Mouse (Mus musculus): ENCODE data around the gene Galp. TPM values are rescaled to one million over a fixed set of nuclear protein-coding genes. Genes with fewer than 3 reads are reported as not detected.
"Not testable (repeated sequence)": the region's sequence is repeated elsewhere in the genome, so short reads cannot be mapped to it uniquely, and the experiment has no call there.

Gene Galp
- polyA plus RNA-seq, 1 experiment from 2014 or later: not detected

DNA sequence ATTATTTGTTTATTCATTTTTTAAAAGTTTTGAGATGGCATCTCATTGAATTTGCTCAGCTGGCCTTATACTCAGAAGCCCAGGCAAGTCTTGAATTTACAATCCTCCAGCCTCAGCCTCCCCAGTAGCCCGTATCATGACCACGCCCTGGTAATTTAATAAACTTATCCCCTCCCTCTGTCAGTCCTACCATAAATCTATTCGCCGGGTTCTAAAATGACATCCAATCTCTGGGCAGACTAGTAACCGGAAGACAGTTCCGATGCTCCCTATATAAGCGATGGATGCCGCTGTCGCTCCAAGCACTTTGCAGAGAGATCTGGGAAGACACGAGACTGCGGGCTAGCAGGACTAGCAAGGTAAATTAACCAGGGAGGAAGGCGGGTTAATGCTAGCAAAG is 25.1 kb downstream of the Galp start, which contains the start of gene Zscan5b:
Gene Zscan5b (plus strand): TSS at position 301 of the 400 bp plus-strand sequence.
- Histone ChIP-seq H3K4me3 (replicated peaks) (no peak within 1 kb of the TSS), H3K27me3 (no peaks in the 10 kb centered on the region), H3K4me1 (no peaks in the 10 kb centered on the region), H3K9ac (no peak within 1 kb of the TSS), H3K36me3 (no peaks in the 10 kb centered on the region), H3K27ac (no peak within 1 kb of the TSS), H3K4me2 (no peak within 1 kb of the TSS), H3K9me3 (replicated peaks) (0 out of 2 replicates have a peak, but pooled peaks cover 3% of the 10 kb centered on the region)
- ATAC-seq (replicated peaks; ENCODE audit: low FRiP score): no peak
- WGBS: 92% methylated on average over 12 of the region's 12 CpGs

DNA sequence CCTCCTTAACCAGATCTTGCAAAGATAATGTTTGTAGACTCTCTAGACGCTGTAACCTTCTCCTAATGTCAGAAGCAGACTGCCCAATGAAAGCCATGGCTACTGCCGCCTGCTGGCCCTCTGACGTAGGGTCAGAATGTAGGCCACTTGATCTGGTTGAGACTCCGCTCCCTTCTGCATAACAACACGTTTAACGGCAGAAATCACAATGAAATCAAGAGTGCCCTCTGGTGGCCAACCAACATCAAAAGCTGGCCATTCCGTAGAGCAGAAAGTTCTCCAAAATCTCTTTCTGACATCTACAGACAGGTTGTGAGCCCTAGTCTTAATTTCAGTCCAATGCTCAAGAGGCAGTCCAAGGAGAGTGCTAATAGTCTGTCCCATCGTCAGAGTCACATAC is 31.6 kb downstream of the Galp start:
- H3K4me2 ChIP-seq; H3K36me3 ChIP-seq; H3K9me3 ChIP-seq (replicated peaks); ATAC-seq (replicated peaks; ENCODE audit: low FRiP score); H3K9ac ChIP-seq; H3K27ac ChIP-seq; H3K27me3 ChIP-seq; H3K4me1 ChIP-seq; H3K4me3 ChIP-seq (replicated peaks): not testable (repeated sequence)
- WGBS: 59% methylated on average over 8 of the region's 8 CpGs

GRCm38 (mm10) chr7:6239787-6240186 is 42.9 kb downstream of the Galp start:
- 58% methylated on average over 11 of the region's 11 CpGs for WGBS
- ATAC-seq (replicated peaks; ENCODE audit: low FRiP score): no peak
- H3K4me3 ChIP-seq (replicated peaks): no peak overlapping the region

DNA sequence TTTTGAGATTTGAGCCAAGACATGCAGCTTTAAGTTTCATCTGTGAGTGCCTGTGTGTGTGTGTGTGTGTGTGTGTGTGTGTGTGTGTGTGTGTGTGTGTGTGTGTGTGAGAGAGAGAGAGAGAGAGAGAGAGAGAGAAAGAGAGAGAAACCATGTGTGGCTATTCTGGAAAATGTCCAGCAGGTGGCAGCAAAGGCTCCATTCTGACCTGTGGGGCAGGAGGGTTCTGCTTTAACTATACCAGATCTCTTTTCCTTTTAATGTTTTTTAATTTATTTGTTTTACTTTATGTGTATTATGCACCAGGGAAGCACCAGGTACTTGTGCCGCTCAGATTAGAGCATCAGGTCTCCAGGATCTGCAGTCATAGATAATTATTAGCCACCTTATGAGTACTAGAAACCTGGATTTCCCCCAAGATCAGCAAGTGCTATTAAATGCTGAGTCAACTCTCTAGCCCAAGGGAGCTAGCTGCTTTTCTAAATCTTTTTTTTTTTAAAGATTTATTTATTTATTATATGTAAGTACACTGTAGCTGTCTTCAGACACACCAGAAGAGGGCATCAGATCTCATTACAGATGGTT is 44.0 kb downstream of the Galp start:
- ATAC-seq (replicated peaks; ENCODE audit: low FRiP score); H3K36me3 ChIP-seq: not testable (repeated sequence)

More at GRCm38 (mm10) chr7:6239787-6240186, 42.9 kb downstream of the Galp start:
- H3K27me3 ChIP-seq: no peaks in the 10 kb centered on the region
- H3K36me3 ChIP-seq: no peaks in the 10 kb centered on the region
- H3K27ac ChIP-seq: no peak overlapping the region
- no peak overlapping the region for H3K4me2 ChIP-seq
- no peaks in the 10 kb centered on the region for H3K9me3 ChIP-seq (replicated peaks)
- no peak overlapping the region for H3K9ac ChIP-seq
- no peaks in the 10 kb centered on the region for H3K4me1 ChIP-seq

GRCm38 (mm10) chr7:6244361-6245292 is 47.7 kb downstream of the Galp start:
- H3K9me3 ChIP-seq (replicated peaks): no peaks in the 10 kb centered on the region
- no peaks in the 10 kb centered on the region for H3K36me3 ChIP-seq
- ATAC-seq (replicated peaks; ENCODE audit: low FRiP score): no peak
- no peak overlapping the region for H3K27ac ChIP-seq
- 44% methylated on average over 11 of the region's 11 CpGs for WGBS
- H3K4me2 ChIP-seq: no peak overlapping the region
- no peak overlapping the region for H3K4me3 ChIP-seq (replicated peaks)
- H3K4me1 ChIP-seq: no peaks in the 10 kb centered on the region
- no peak overlapping the region for H3K9ac ChIP-seq
- H3K27me3 ChIP-seq: no peaks in the 10 kb centered on the region

More for the DNA sequence above, 44.0 kb downstream of the Galp start:
- H3K4me2 ChIP-seq; H3K4me1 ChIP-seq; H3K4me3 ChIP-seq (replicated peaks); H3K27ac ChIP-seq; H3K9me3 ChIP-seq (replicated peaks); H3K27me3 ChIP-seq; H3K9ac ChIP-seq: not testable (repeated sequence)
- WGBS: 19% methylated on average over 1 of the region's 1 CpGs

DNA sequence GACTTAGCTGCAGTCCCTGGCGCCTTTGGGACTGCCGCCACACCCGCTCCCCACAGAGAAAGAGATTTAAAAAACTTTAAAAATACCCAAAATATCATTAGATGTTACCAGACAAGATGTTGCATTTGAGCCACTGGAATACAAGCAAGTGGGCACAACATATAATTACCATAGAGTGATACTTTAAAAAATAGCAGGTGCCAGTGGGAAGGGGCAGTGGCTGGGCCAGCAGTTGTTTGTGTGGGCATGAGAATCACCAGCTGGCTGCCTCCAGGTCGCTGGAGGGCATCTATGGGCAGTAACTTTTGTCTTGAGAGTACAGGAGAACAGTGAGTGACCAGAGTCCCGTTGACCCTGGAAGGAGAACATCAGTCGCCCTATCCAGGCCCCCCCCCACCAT is 55.5 kb downstream of the Galp start, which contains the start of gene Epp13:
Gene Epp13 (plus strand): TSS at position 301 of the 400 bp plus-strand sequence.
- Histone ChIP-seq H3K4me1 (no peaks in the 10 kb centered on the region), H3K9ac (no peak within 1 kb of the TSS), H3K27ac (no peak within 1 kb of the TSS), H3K4me2 (no peak within 1 kb of the TSS), H3K27me3 (no peaks in the 10 kb centered on the region), H3K9me3 (replicated peaks) (no peaks in the 10 kb centered on the region), H3K36me3 (no peaks in the 10 kb centered on the region), H3K4me3 (replicated peaks) (no peak within 1 kb of the TSS)
- WGBS: 91% methylated on average over 6 of the region's 6 CpGs
- ATAC-seq (replicated peaks; ENCODE audit: low FRiP score): no peak

DNA sequence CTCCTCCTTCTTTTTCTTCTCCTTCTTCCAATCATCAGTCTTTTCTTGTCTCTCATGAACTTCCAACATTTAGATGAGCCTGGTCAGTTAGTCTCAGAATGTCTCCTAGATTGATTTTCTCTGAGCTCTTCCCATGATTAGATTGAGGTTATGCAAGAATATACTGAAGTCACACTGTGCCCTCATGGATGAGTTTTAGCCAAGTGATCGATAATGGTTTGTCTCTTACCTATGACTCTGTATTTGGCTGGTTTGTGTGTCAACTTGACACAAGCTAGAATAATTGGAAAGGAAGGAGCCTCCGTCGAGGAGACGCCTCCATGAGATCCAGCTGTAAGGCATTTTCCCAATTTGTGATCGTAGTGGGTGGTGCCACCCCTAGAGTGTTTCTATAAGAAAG is 57.6 kb downstream of the Galp start:
- 92% methylated on average over 5 of the region's 5 CpGs for WGBS
- no peak for ATAC-seq (replicated peaks; ENCODE audit: low FRiP score)

DNA sequence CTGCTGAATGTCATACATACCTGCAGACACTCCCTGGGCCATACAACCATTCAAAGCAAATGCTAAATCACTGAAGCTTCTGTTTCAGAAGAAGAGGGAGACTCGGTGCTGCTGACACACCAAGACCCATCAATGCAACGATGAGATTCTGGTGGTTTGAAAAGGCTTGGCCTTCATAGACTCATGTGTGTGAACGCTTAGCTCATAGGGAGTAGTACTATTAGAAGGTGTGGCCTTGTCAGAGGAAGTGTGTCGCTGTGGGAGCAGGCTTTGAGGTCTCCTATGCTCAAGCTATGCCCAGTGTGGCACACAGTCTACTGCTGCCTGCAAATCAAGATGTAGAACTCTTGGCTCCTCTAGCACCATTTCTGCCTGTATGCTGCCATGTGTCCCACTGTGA is 60.5 kb downstream of the Galp start:
- Histone ChIP-seq H3K9me3 (replicated peaks) (no peaks in the 10 kb centered on the region), H3K4me2 (no peak overlapping the region), H3K4me3 (replicated peaks) (no peak overlapping the region), H3K27ac (no peak overlapping the region), H3K4me1 (no peaks in the 10 kb centered on the region), H3K27me3 (no peaks in the 10 kb centered on the region), H3K36me3 (no peaks in the 10 kb centered on the region), H3K9ac (no peak overlapping the region)
- WGBS: 82% methylated on average over 4 of the region's 4 CpGs
- ATAC-seq (replicated peaks; ENCODE audit: low FRiP score): no peak

More for the DNA sequence above, 57.6 kb downstream of the Galp start:
- Histone ChIP-seq H3K36me3 (no peaks in the 10 kb centered on the region), H3K9me3 (replicated peaks) (no peaks in the 10 kb centered on the region), H3K27me3 (no peaks in the 10 kb centered on the region), H3K4me1 (no peaks in the 10 kb centered on the region), H3K4me3 (replicated peaks) (no peak overlapping the region), H3K9ac (no peak overlapping the region), H3K27ac (no peak overlapping the region), H3K4me2 (no peak overlapping the region)

- WGBS: 34% methylated on average over 16 of the region's 16 CpGs
- no peak overlapping the region for H3K9ac ChIP-seq
- no peak overlapping the region for H3K4me3 ChIP-seq (replicated peaks)
- H3K36me3 ChIP-seq: no peaks in the 10 kb centered on the region
- no peak for ATAC-seq (replicated peaks; ENCODE audit: low FRiP score)
- H3K4me1 ChIP-seq: no peaks in the 10 kb centered on the region
- H3K9me3 ChIP-seq (replicated peaks): no peaks in the 10 kb centered on the region
- H3K27ac ChIP-seq: no peak overlapping the region
- H3K27me3 ChIP-seq: no peaks in the 10 kb centered on the region
- H3K4me2 ChIP-seq: no peak overlapping the region
Observed at GRCm38 (mm10) chr7:6258232-6259220, 61.6 kb downstream of the Galp start.

DNA sequence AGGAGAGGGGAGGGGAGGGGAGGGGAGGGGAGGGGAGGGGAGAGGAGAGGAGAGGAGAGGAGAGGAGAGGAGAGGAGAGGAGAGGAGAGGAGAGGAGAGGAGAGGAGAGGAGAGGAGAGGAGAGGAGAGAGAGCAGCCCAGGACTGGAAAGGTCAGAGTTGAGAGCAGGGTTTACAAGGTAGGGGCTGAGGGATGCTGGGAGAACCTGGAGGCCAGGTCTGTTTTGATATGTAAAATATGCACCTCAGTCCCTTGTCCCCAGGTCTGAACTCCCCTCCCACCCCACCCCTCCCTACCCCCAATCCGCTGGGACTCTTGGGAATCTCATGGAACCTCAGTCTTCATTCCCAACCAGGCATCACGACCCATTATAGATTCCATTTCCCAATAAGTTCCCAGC is 63.1 kb downstream of the Galp start:
- not testable (repeated sequence) for ATAC-seq (replicated peaks; ENCODE audit: low FRiP score); H3K36me3 ChIP-seq; H3K4me3 ChIP-seq (replicated peaks); H3K9me3 ChIP-seq (replicated peaks); H3K27ac ChIP-seq; H3K4me2 ChIP-seq; H3K4me1 ChIP-seq; H3K27me3 ChIP-seq; H3K9ac ChIP-seq
- 54% methylated on average over 2 of the region's 2 CpGs for WGBS

DNA sequence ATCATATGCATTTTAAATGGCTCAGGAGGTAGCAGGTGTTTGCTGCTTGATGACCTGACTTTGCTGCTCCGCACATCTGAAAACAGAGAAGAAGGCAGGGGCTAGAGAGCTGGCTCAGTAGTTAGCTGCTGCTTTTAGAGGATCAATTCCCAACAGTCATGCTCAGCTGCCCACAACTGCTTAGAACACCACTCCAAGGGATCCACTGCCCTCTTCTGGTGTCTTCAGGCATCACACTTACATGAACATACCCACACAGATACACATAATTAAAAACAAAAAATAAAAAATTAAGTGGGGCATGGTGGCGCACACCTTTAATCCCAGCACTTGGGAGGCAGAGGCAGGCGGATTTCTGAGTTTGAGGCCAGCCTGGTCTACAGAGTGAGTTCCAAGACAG is 65.2 kb downstream of the Galp start:
- Histone ChIP-seq H3K4me2 (no peak overlapping the region), H3K36me3 (no peaks in the 10 kb centered on the region), H3K4me1 (no peaks in the 10 kb centered on the region), H3K9me3 (replicated peaks) (no peaks in the 10 kb centered on the region), H3K9ac (no peak overlapping the region), H3K27me3 (no peaks in the 10 kb centered on the region), H3K27ac (no peak overlapping the region), H3K4me3 (replicated peaks) (no peak overlapping the region)
- WGBS: 86% methylated on average over 3 of the region's 3 CpGs
- no peak for ATAC-seq (replicated peaks; ENCODE audit: low FRiP score)
